ENCODE assay signal across 29 mouse cellular contexts in the genomic region with DNA sequence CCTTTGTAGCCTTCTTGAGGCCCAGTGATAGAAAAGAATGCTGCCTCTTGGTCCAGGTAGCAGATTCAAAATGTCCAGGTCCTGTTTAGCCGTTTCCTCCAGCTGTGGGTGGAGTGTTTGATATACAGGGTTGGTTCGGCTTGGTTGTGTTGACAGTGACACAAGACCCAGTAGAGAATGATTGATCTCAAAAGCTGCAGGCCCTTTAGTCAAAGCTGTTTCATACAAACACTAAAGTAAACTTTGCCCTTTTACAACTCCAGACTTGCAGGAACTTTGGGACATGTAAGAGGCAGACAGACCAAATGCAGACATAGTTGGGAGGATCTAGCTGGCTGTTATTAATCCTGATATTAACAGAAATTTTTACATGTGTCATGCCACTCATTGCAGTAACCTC. TPM values are rescaled to one million over a fixed set of nuclear protein-coding genes. Genes with fewer than 3 reads are reported as not detected.
DNase-seq lines count a peak whose midpoint lies in the region; ATAC-seq and TF ChIP-seq lines count a peak whose summit lies in the region.
"Had no signal": no experiment of that assay in that cellular context is flagged by ENCODE, and none has a peak within 500 bp of the region (broad histone marks: within the 10 kb centered on the region; RNA-seq: fewer than 3 reads in every experiment).

No protein-coding gene starts in this region.

- no peak for TF ChIP-seq CTCF in intestine, postnatal 0 days (IDR thresholded peaks at IDR 0.05; ENCODE audit: low read depth)

- H3K4me1 ChIP-seq in intestine, postnatal 0 days (replicated peaks; ENCODE audit: control insufficient read depth, insufficient read depth, low read length), result no peaks in the 10 kb centered on the region
- H3K4me1 ChIP-seq in intestine, embryonic 15.5 days (replicated peaks), result peaks cover 16% of the 10 kb centered on the region
- H3K4me1 ChIP-seq in liver, embryonic 15.5 days (replicated peaks), result no peaks in the 10 kb centered on the region
- H3K4me1 ChIP-seq in stomach, embryonic 16.5 days (ENCODE audit: control insufficient read depth, insufficient read depth, low read length), result peaks cover 9% of the 10 kb centered on the region; the same call in 1 of the 2 replicates

- no peak overlapping the region for H3K9ac ChIP-seq in intestine, postnatal 0 days (ENCODE audit: low read depth, low read length)
- H3K9ac ChIP-seq in intestine, embryonic 15.5 days, result no peak overlapping the region
- no peak overlapping the region for H3K9ac ChIP-seq in liver, embryonic 15.5 days
- H3K9ac ChIP-seq in stomach, embryonic 16.5 days (ENCODE audit: low read length), result no peak overlapping the region
- H3K9ac ChIP-seq: embryonic facial prominence, embryonic 12.5 days; embryonic facial prominence, embryonic 15.5 days; forebrain, postnatal 0 days; heart, embryonic 13.5 days; hindbrain, embryonic 14.5 days had no signal

- 20% methylated on average over 2 of the region's 2 CpGs for WGBS in intestine, postnatal 0 days
- WGBS in intestine, embryonic 15.5 days, result 42% methylated on average over 2 of the region's 2 CpGs
- 47% methylated on average over 2 of the region's 2 CpGs for WGBS in liver, embryonic 15.5 days (ENCODE audit: insufficient replicate concordance)
- WGBS in stomach, embryonic 16.5 days, result 39% methylated on average over 2 of the region's 2 CpGs

- no peak overlapping the region for H3K4me3 ChIP-seq in intestine, postnatal 0 days (ENCODE audit: low read depth, low read length)
- H3K4me3 ChIP-seq in intestine, embryonic 15.5 days (replicated peaks), result no peak overlapping the region
- no peak overlapping the region for H3K4me3 ChIP-seq in liver, embryonic 15.5 days (replicated peaks)
- H3K4me3 ChIP-seq in stomach, embryonic 16.5 days (replicated peaks; ENCODE audit: low read length), result no peak overlapping the region
- H3K4me3 ChIP-seq: embryonic facial prominence, embryonic 12.5 days; embryonic facial prominence, embryonic 15.5 days; gastrocnemius, adult 2 months; heart, embryonic 10.5 days; heart, embryonic 13.5 days had no signal

- H3K36me3 ChIP-seq in intestine, postnatal 0 days (ENCODE audit: control insufficient read depth, insufficient read depth), result no peaks in the 10 kb centered on the region
- no peaks in the 10 kb centered on the region for H3K36me3 ChIP-seq in intestine, embryonic 15.5 days
- H3K36me3 ChIP-seq in liver, embryonic 15.5 days (replicated peaks), result no peaks in the 10 kb centered on the region
- H3K36me3 ChIP-seq in stomach, embryonic 16.5 days (ENCODE audit: control insufficient read depth, insufficient read depth, low read length), result no peaks in the 10 kb centered on the region
- H3K36me3 ChIP-seq: embryonic facial prominence, embryonic 12.5 days; embryonic facial prominence, embryonic 15.5 days; G1E; heart, embryonic 10.5 days; heart, embryonic 13.5 days had no signal

- ATAC-seq in intestine, postnatal 0 days, result peak; percentile 38; the same call in 1 of the 2 replicates
- ATAC-seq in intestine, embryonic 15.5 days, result no peak
- ATAC-seq in liver, embryonic 15.5 days (ENCODE audit: insufficient read depth), result peak; percentile 52
- no peak for ATAC-seq in stomach, embryonic 16.5 days (ENCODE audit: insufficient read depth, low FRiP score)
- ATAC-seq: forebrain, embryonic 14.5 days; forebrain, postnatal 0 days; Patski had no signal

- DNase-seq in liver, result no peak
- no peak for DNase-seq in left cerebral cortex, adult 9 months (ENCODE audit: low spot score in 2 of 2)
- DNase-seq in urinary bladder, postnatal 36 days (ENCODE audit: low spot score in 2 of 2), result no peak
- DNase-seq: adrenal gland, postnatal 10 days; adrenal gland, postnatal 36 days; B cell, adult 2 months; cerebellum, adult 11 months; cerebellum, adult 2 months; cerebellum, adult 9-11 months; cerebellum, postnatal 25 days; forebrain, postnatal 0 days; gastrocnemius, adult 2 months; gastrocnemius, postnatal 14 days; heart, adult 18-20 months; heart, postnatal 14 days; heart, postnatal 4 days had no signal

- H3K27ac ChIP-seq in intestine, postnatal 0 days (ENCODE audit: low read depth, low read length), result no peak overlapping the region
- no peak overlapping the region for H3K27ac ChIP-seq in intestine, embryonic 15.5 days
- H3K27ac ChIP-seq in liver, embryonic 15.5 days (replicated peaks), result peak overlapping the region; percentile 53; the same call in 1 of the 2 replicates
- peak overlapping the region; percentile 67; the same call in 1 of the 2 replicates for H3K27ac ChIP-seq in stomach, embryonic 16.5 days (ENCODE audit: low read length)
- H3K27ac ChIP-seq: embryonic facial prominence, embryonic 12.5 days; embryonic facial prominence, embryonic 15.5 days; gastrocnemius, adult 2 months; heart, embryonic 10.5 days; heart, embryonic 13.5 days; hindbrain, embryonic 14.5 days had no signal

- no peak overlapping the region for H3K4me2 ChIP-seq in intestine, postnatal 0 days (replicated peaks; ENCODE audit: low read depth)
- H3K4me2 ChIP-seq in intestine, embryonic 15.5 days (replicated peaks), result no peak overlapping the region
- H3K4me2 ChIP-seq in liver, embryonic 15.5 days, result no peak overlapping the region
- H3K4me2 ChIP-seq in stomach, embryonic 16.5 days (ENCODE audit: low read depth, low read length), result no peak overlapping the region
- H3K4me2 ChIP-seq: embryonic facial prominence, embryonic 12.5 days; embryonic facial prominence, embryonic 15.5 days; heart, embryonic 13.5 days; hindbrain, embryonic 14.5 days had no signal

- 0 out of 2 replicates have a peak, but pooled peaks cover 4% of the 10 kb centered on the region for H3K27me3 ChIP-seq in intestine, postnatal 0 days (replicated peaks; ENCODE audit: control insufficient read depth, insufficient read depth, low read length)
- H3K27me3 ChIP-seq in intestine, embryonic 15.5 days (replicated peaks), result peaks cover 10% of the 10 kb centered on the region
- peaks cover 30% of the 10 kb centered on the region for H3K27me3 ChIP-seq in liver, embryonic 15.5 days
- no peaks in the 10 kb centered on the region for H3K27me3 ChIP-seq in stomach, embryonic 16.5 days (ENCODE audit: control insufficient read depth, insufficient read depth, low read length)
- H3K27me3 ChIP-seq: CH12.LX had no signal

- H3K9me3 ChIP-seq in intestine, postnatal 0 days (ENCODE audit: control insufficient read depth), result no peaks in the 10 kb centered on the region
- no peaks in the 10 kb centered on the region for H3K9me3 ChIP-seq in intestine, embryonic 15.5 days
- H3K9me3 ChIP-seq in liver, embryonic 15.5 days (replicated peaks), result no peaks in the 10 kb centered on the region
- H3K9me3 ChIP-seq in stomach, embryonic 16.5 days (replicated peaks; ENCODE audit: control insufficient read depth, low read length), result no peaks in the 10 kb centered on the region
- H3K9me3 ChIP-seq: embryonic facial prominence, embryonic 12.5 days; embryonic facial prominence, embryonic 15.5 days; G1E; heart, embryonic 10.5 days; heart, embryonic 13.5 days had no signal

RNA-seq across cellular contexts. Expression of a gene that starts 3.5 kb away (rescaled TPM):
- polyA plus RNA-seq in intestine, postnatal 0 days (2015; fragmentation: Nextera tagmentation; extraction: Ambion mirVana), result 15.6 and 17.8 TPM in 2 replicates
- 13.4 and 13.6 TPM in 2 replicates for polyA plus RNA-seq in intestine, embryonic 15.5 days (2015; fragmentation: Nextera tagmentation; extraction: Ambion mirVana)
- polyA plus RNA-seq in liver, embryonic 15.5 days (2015; fragmentation: Nextera tagmentation; extraction: Ambion mirVana), result 4.9 and 6.9 TPM in 2 replicates
- polyA plus RNA-seq in stomach, embryonic 16.5 days (2015; fragmentation: Nextera tagmentation; extraction: Ambion mirVana), result 116 and 154 TPM in 2 replicates
- polyA plus RNA-seq: G1E had no signal

Comparison
In these comparisons a context has a peak if more than half of its experiments do, and no peak if none do; other contexts are left out.
1. ATAC-seq: peak in intestine, postnatal 0 days (single experiment) and liver, embryonic 15.5 days (single experiment); none in intestine, embryonic 15.5 days (single experiment) and stomach, embryonic 16.5 days (single experiment).
2. H3K27ac ChIP-seq: peak in liver, embryonic 15.5 days (single experiment) and stomach, embryonic 16.5 days (single experiment); none in intestine, postnatal 0 days (single experiment) and intestine, embryonic 15.5 days (single experiment).